Comparison of ENCODE assay signal across 8 mouse cellular contexts in the genomic region with DNA sequence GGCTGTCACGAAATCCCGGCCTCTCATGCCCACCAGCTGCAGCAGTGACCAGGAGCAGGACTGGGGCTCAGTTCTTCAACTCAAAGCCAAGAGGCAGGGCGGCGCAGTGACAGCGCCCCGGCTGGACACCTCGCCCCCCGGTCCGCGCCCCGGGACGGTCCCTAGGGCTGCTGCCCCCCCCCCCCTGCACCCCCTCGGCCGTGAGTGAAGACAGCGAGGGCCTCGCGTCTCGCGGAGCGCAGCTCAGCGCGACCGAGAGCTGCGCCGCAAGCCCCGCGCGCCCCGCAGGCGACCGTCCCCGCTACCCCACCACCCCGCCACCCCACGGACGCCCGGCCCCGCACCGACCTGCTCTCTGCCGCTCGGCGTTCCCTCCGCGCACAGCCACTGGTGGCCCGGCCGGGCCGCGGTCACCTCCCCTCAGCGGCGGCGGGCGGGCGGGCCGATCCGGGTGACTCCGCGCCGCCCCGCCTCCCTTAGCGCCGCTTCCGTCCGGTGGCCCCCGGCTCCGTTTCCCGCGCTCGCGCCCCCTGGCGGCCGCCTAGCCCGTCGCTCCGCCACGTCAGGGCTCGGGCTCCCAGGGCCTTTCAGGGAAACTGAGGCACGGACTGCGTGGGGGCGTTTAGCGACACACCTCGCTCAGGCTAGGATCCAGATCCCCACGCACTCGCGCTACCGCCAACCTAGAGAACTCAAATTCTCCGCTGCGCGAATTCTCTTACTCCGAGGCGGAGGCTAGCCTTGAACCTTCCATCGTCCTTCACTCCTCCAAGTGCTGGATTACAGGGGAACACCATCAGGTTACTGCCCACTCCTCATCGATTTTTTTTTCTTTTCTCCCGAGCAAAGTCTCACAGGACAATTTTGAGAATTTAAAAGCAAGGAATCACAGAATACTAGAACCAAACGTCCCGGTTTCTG. TPM values are rescaled to one million over a fixed set of nuclear protein-coding genes. Genes with fewer than 3 reads are reported as not detected.
DNase-seq lines count a peak whose midpoint lies in the region; ATAC-seq and TF ChIP-seq lines count a peak whose summit lies in the region.

Dnmbp (minus strand) TSS at position 423 of the 921 bp plus-strand sequence.

- H3K27ac ChIP-seq in embryonic facial prominence, embryonic 12.5 days, result peak within 1 kb of the TSS; percentile 1; the same call in 1 of the 2 replicates
- peak within 1 kb of the TSS; percentile 62 for H3K27ac ChIP-seq in limb, embryonic 12.5 days
- H3K27ac ChIP-seq in midbrain, embryonic 13.5 days, result peak within 1 kb of the TSS; percentile 9; the same call in 1 of the 2 replicates
- H3K27ac ChIP-seq in small intestine, adult 2 months (ENCODE audit: insufficient read depth, low read depth, low read length), result 0 out of 2 replicates have a peak within 1 kb of the TSS, but pooled peaks have one; percentile 31

- peak within 1 kb of the TSS; percentile 79 for H3K9ac ChIP-seq in embryonic facial prominence, embryonic 12.5 days
- H3K9ac ChIP-seq in limb, embryonic 12.5 days (replicated peaks), result peak within 1 kb of the TSS; percentile 80
- peak within 1 kb of the TSS; percentile 83 for H3K9ac ChIP-seq in midbrain, embryonic 13.5 days (replicated peaks)

- ATAC-seq in embryonic facial prominence, embryonic 12.5 days (ENCODE audit: insufficient number of reproducible peaks, insufficient read depth, low FRiP score, low TSS enrichment), result peak; percentile 75; the same call in 1 of the 2 replicates
- ATAC-seq in limb, embryonic 12.5 days (ENCODE audit: insufficient number of reproducible peaks, insufficient read depth, low FRiP score, low TSS enrichment, low read depth), result peak; percentile 66
- ATAC-seq in midbrain, embryonic 13.5 days, result peak; percentile 93

- peak; percentile 74 for TF ChIP-seq POLR2A in small intestine, adult 2 months (IDR thresholded peaks at IDR 0.05; ENCODE audit: low read depth, low read length)

- H3K4me2 ChIP-seq in embryonic facial prominence, embryonic 12.5 days (replicated peaks), result peak within 1 kb of the TSS; percentile 79
- H3K4me2 ChIP-seq in limb, embryonic 12.5 days, result peak within 1 kb of the TSS; percentile 74
- peak within 1 kb of the TSS; percentile 78 for H3K4me2 ChIP-seq in midbrain, embryonic 13.5 days (replicated peaks)

- WGBS in embryonic facial prominence, embryonic 12.5 days, result 4% methylated on average over 87 of the region's 94 CpGs
- 3% methylated on average over 89 of the region's 94 CpGs for WGBS in limb, embryonic 12.5 days
- 4% methylated on average over 78 of the region's 94 CpGs for whole genome bisulfite sequencing in midbrain, embryonic 13.5 days
- WGBS in small intestine, adult 2 months, result 3% methylated on average over 81 of the region's 94 CpGs

- TF ChIP-seq CTCF in small intestine, adult 2 months (IDR thresholded peaks at IDR 0.05; ENCODE audit: extremely low read depth, insufficient read length, insufficient replicate concordance, low read depth, low read length), result peak; percentile 80

- H3K9me3 ChIP-seq in embryonic facial prominence, embryonic 12.5 days, result no peaks in the 10 kb centered on the region
- no peaks in the 10 kb centered on the region for H3K9me3 ChIP-seq in limb, embryonic 12.5 days
- no peaks in the 10 kb centered on the region for H3K9me3 ChIP-seq in midbrain, embryonic 13.5 days

- no peaks in the 10 kb centered on the region for H3K36me3 ChIP-seq in embryonic facial prominence, embryonic 12.5 days
- no peaks in the 10 kb centered on the region for H3K36me3 ChIP-seq in limb, embryonic 12.5 days
- H3K36me3 ChIP-seq in midbrain, embryonic 13.5 days, result no peaks in the 10 kb centered on the region
- no peaks in the 10 kb centered on the region for H3K36me3 ChIP-seq in small intestine, adult 2 months (ENCODE audit: control insufficient read depth, insufficient read depth, low read length)

- peaks cover 13% of the 10 kb centered on the region; the same call in 1 of the 2 replicates for H3K4me1 ChIP-seq in embryonic facial prominence, embryonic 12.5 days
- peaks cover 16% of the 10 kb centered on the region for H3K4me1 ChIP-seq in limb, embryonic 12.5 days (replicated peaks)
- H3K4me1 ChIP-seq in midbrain, embryonic 13.5 days (replicated peaks), result peaks cover 3% of the 10 kb centered on the region; the same call in 1 of the 2 replicates
- peaks cover 8% of the 10 kb centered on the region; the same call in 1 of the 2 replicates for H3K4me1 ChIP-seq in small intestine, adult 2 months (ENCODE audit: control insufficient read depth, insufficient read depth, insufficient read length, low read length)

- H3K27me3 ChIP-seq in embryonic facial prominence, embryonic 12.5 days, result no peaks in the 10 kb centered on the region
- H3K27me3 ChIP-seq in limb, embryonic 12.5 days, result no peaks in the 10 kb centered on the region
- H3K27me3 ChIP-seq in midbrain, embryonic 13.5 days, result peaks cover 7% of the 10 kb centered on the region; the same call in 1 of the 2 replicates
- H3K27me3 ChIP-seq in small intestine, adult 2 months (ENCODE audit: control insufficient read depth, insufficient read depth, low read length), result no peaks in the 10 kb centered on the region

- H3K4me3 ChIP-seq in embryonic facial prominence, embryonic 12.5 days, result peak within 1 kb of the TSS; percentile 68
- H3K4me3 ChIP-seq in limb, embryonic 12.5 days (replicated peaks), result peak within 1 kb of the TSS; percentile 76
- peak within 1 kb of the TSS; percentile 76 for H3K4me3 ChIP-seq in midbrain, embryonic 13.5 days (replicated peaks)
- peak within 1 kb of the TSS; percentile 64 for H3K4me3 ChIP-seq in small intestine, adult 2 months (ENCODE audit: low read depth, low read length)

- peak; percentile 76 for DNase-seq in layer of hippocampus, adult 11-12 months (ENCODE audit: low spot score)
- no peak for DNase-seq in layer of hippocampus, adult 9-10 months (ENCODE audit: low spot score)
- peak; percentile 87 to 91 for DNase-seq in heart, adult 18-20 months
- DNase-seq in kidney, adult 18-20 months, result peak; percentile 86

RNA-seq across cellular contexts. Expression of gene Dnmbp, which starts in this region (rescaled TPM):
- 20.5 and 22.9 TPM in 2 replicates for polyA plus RNA-seq in embryonic facial prominence, embryonic 12.5 days (2016; fragmentation: Nextera tagmentation; extraction: Ambion mirVana)
- total RNA-seq in heart, adult 18-20 months (2021), result 1 to 10 TPM; 9.0 to 10.0 TPM
- 28.7 and 29.3 TPM in 2 replicates for polyA plus RNA-seq in limb, embryonic 12.5 days (2016; fragmentation: Nextera tagmentation; extraction: Ambion mirVana)
- polyA plus RNA-seq in midbrain, embryonic 13.5 days (2015; fragmentation: Nextera tagmentation; extraction: Ambion mirVana), result 9.8 and 10.8 TPM in 2 replicates
- 19.4 and 53.4 TPM in 2 replicates for polyA plus RNA-seq in small intestine, adult 2 months (2012; rRNA removed)

Comparison
In these comparisons a context has a peak if more than half of its experiments do, and no peak if none do; other contexts are left out.
1. H3K27ac ChIP-seq: peak in every context shown above with its lines; median percentile 62 in limb, embryonic 12.5 days; 31 in small intestine, adult 2 months; 9 in midbrain, embryonic 13.5 days; 1 in embryonic facial prominence, embryonic 12.5 days.